Mouse (Mus musculus): ENCODE results near the gene Fam221b. TPM values are rescaled to one million over a fixed set of nuclear protein-coding genes. Genes with fewer than 3 reads are reported as not detected.

The Fam221b gene
- polyA plus RNA-seq (2014; fragmentation: Illumina TruSeq; extraction: RNeasy Lipid Tissue Mini Kit (QIAGEN cat#74804)), result 0.14 TPM

DNA sequence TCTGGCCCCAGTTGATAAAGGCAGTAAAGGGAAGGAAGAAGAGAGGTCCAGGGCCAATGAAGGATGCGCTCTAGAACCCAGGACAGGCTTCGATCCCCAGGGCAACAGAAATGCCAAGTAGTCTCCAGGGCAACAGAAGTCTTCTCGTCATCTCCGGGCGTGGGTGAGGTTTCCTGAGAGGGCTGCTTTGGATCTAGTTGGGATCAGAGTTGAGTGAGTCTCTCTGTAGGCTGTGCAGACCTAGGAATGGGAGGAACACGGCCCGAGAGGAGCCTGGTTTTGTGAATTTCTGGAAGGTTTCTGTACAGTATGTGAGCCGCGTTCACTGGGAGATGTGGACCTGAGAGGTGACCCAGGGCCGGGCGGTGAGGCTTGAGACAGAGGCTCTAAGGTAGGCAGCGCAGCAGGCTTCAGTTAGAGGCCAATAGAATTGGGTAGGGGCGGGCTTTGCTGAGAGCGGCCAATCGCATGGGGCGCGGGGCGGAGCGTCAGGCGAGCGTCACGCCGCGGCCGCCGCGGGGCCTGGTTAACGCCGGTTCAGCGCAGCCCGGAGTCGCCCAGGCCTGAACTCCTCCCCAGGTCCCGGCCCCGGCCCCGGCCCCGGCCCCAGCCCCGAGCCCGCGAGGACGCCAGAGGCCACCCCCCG, at the start of gene Fam221b, which contains the start of gene Tmem8b:
Gene Fam221b, minus strand, starts transcription at position 364 of the 646 bp plus-strand sequence.
Gene Tmem8b, plus strand, starts transcription at position 190 of the 646 bp plus-strand sequence.

DNA sequence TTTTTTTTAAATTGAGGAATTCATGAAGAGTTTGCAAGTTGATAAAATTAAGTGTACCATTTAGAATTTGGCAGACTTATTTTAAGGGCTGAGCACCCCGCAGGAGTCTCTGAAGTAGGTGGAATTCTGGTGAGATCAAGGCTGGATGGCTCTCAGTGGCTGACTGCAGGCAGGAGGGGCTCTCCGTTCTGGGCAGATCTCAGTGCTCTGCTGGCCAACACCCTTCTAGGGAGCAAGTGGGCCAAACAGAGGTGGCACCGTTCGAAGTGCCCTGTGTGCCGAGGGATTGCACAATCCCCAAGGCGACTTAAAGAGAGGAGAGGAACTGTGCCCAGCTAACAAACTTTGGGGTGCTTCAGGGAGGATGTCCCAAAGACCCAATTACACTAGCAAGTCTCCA, 40.9 kb upstream of the Fam221b start, which contains the start of gene Olfr71:
Gene Olfr71, minus strand, starts transcription at position 387 of the 400 bp plus-strand sequence.

DNA sequence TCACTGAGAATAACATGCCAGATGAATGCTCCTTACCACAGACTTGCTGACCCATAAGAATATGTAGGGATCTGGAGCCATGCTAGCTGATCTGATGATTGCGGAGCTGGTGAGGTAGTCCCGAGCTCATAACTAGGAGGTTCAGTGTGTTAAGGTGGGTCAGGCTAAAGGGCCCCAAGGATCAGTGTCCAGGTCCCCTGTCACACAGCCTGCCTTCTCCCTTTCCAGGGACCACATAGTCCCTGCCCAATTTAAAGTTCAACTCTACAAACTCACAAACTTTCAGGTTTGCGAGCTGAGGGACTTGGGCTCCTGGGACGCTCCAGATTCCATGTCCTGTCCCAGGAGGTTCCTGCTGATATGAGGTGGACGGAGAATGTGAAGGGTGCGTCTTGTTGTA, 31.8 kb upstream of the Fam221b start, which contains the start of gene Olfr70:
Gene Olfr70, minus strand, starts transcription at position 101 of the 400 bp plus-strand sequence.

DNA sequence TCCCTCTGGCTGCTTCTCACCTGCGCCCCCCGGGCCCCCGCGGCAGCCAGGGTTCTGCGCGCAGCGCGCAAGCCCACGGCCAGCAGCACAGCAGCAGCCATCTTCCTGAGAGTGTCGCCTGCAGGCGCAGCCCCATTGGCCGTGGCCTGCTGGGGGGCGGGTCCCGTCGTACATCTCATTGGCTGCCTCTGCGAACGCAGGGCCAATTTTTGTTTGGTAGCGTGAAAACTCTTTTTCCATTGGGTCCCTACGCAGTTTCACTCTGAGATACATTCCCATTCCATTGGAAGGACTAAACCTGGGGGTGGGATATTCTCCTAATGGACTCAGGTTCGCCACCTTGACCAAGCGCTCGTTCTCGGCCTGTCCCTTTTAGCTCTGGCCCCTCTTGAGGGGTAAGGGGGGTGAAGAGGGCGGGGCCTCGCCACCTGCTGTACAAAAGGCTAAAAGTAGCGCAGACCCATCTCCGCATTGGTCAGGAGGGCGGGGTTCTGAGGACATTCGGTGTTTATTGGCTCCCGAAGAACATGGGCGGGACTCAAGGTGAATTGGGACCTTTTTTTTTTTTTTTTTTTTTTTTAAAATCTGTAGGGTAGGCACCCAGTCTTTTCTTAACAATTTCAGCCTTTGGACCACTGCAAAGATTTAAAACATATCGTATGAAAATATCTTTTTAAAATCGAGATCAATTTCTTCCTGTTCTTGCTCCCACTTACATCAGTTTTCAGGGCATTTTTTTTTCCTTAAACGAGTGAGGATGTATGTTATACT, 12.4 kb downstream of the Fam221b start, which contains the start of gene Hint2:
Gene Hint2, minus strand, starts transcription at position 128 of the 771 bp plus-strand sequence.

DNA sequence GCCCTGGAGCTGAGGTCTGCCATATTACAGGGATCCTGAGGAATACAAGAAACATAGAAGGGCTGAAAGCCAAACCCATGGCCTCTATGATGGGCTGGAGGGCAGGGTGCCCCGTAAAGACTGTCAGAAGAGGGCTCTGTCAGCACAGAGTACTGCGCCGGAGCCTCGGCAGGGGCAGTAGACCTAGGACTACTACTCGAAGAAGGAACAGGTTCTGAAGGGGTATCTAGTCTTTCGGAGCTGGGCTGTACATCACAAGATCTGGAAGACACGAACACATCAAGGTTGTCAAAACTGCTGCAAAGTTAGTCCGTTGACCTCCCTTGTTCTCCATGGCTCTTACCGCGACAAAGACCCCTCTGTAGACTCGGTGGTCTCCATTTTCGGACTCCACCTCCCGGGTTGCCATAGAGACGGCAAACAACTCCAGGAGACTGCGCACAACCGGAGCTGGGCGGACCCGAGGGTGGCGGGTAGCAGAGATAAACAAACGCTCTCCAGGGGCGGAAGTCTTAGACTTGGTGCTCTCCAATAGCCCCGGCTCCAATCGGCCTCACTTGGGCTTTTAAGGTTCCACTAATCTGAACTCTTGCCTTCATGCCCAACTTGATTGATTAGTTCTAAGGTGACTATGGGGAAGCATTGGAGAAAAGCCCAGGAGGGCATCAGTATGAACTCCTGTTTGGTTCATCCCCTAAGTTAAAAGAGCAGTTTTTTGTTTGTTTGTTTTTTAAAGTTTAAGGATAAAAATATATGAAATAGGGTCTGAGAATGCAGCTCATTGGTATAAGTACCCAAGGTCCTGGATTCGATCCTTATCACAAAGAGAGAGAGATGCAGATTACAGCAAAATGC, 15.6 kb downstream of the Fam221b start, which contains the start of gene Spag8:
Gene Spag8, minus strand, starts transcription at position 434 of the 855 bp plus-strand sequence.

DNA sequence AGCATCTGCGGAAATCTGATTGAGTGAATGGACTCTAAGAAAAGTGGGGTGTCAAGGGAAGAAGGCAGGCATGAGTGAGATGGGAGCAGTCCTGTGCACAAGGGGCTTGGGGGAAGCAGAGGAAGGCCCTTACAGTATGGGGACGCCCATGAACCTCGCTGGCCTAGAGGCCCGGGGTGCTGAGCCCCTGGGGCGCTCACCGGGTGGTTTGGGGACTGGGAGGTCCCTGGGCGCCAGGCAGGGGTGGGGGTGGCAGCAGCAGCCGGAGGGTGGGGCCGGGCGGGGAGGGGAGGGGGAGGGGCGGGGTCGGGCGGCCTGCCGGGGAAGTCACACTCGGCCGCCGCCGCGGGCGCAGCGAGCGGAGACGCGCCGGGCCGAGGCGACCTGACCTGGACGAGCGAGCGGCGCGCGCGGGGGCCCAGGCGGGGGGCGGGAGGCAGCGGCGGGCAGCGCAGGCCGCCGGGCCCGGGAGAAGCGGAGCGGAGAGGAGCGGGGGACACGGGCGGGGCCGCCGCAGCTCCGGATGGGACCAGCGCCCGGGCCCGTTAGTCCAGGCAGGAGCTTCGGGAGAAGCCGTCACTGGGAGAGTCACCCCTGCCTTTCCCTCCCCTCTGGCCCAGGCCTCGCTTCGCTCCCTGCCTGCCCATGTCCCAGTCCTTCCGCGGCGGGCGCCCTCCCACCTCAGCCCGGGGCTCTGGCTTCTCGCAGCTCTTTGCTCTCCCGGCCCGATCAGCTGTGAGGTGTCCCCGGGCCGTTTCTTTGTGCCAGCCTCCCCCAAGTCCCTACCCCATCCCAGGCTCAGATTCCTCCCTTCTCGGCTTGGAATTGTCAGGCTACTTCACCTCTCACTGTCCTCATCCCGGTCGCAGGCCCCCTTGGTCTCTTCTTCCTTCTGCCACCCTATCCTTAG, 37.6 kb downstream of the Fam221b start, which contains the start of gene Npr2:
Gene Npr2, plus strand, starts transcription at position 890 of the 910 bp plus-strand sequence.

Other genes with a start within 250 kb of the Fam221b start
- gene Fam166b, start 240.0 kb downstream of the Fam221b start, polyA plus RNA-seq (2014; fragmentation: Illumina TruSeq; extraction: RNeasy Lipid Tissue Mini Kit (QIAGEN cat#74804)), result 1.1 TPM
- 0.31 TPM for gene Tesk1, start 227.2 kb downstream of the Fam221b start, polyA plus RNA-seq (2014; fragmentation: Illumina TruSeq; extraction: RNeasy Lipid Tissue Mini Kit (QIAGEN cat#74804))
- gene Cd72, start 214.5 kb downstream of the Fam221b start, polyA plus RNA-seq (2014; fragmentation: Illumina TruSeq; extraction: RNeasy Lipid Tissue Mini Kit (QIAGEN cat#74804)), result 2.5 TPM
- not detected for gene Sit1, start 185.4 kb downstream of the Fam221b start, polyA plus RNA-seq (2014; fragmentation: Illumina TruSeq; extraction: RNeasy Lipid Tissue Mini Kit (QIAGEN cat#74804))
- gene Ccdc107, start 176.2 kb downstream of the Fam221b start, polyA plus RNA-seq (2014; fragmentation: Illumina TruSeq; extraction: RNeasy Lipid Tissue Mini Kit (QIAGEN cat#74804)), result 2.1 TPM
- 6.7 TPM for gene Arhgef39, start 169.4 kb downstream of the Fam221b start, polyA plus RNA-seq (2014; fragmentation: Illumina TruSeq; extraction: RNeasy Lipid Tissue Mini Kit (QIAGEN cat#74804))
- gene Car9, start 162.2 kb downstream of the Fam221b start, polyA plus RNA-seq (2014; fragmentation: Illumina TruSeq; extraction: RNeasy Lipid Tissue Mini Kit (QIAGEN cat#74804)), result 2.3 TPM
- gene Tpm2, start 145.4 kb downstream of the Fam221b start, polyA plus RNA-seq (2014; fragmentation: Illumina TruSeq; extraction: RNeasy Lipid Tissue Mini Kit (QIAGEN cat#74804)), result 58.0 TPM
- gene Creb3, start 106.8 kb downstream of the Fam221b start, polyA plus RNA-seq (2014; fragmentation: Illumina TruSeq; extraction: RNeasy Lipid Tissue Mini Kit (QIAGEN cat#74804)), result 10.5 TPM
- 291 TPM for gene Tln1, start 106.5 kb downstream of the Fam221b start, polyA plus RNA-seq (2014; fragmentation: Illumina TruSeq; extraction: RNeasy Lipid Tissue Mini Kit (QIAGEN cat#74804))
- 3.4 TPM for gene Rgp1, start 90.4 kb downstream of the Fam221b start, polyA plus RNA-seq (2014; fragmentation: Illumina TruSeq; extraction: RNeasy Lipid Tissue Mini Kit (QIAGEN cat#74804))
- gene Gba2, start 90.3 kb downstream of the Fam221b start, polyA plus RNA-seq (2014; fragmentation: Illumina TruSeq; extraction: RNeasy Lipid Tissue Mini Kit (QIAGEN cat#74804)), result 2.5 TPM
- gene Msmp, start 84.7 kb downstream of the Fam221b start, polyA plus RNA-seq (2014; fragmentation: Illumina TruSeq; extraction: RNeasy Lipid Tissue Mini Kit (QIAGEN cat#74804)), result not detected
- 21.7 TPM for gene Npr2, start 37.2 kb downstream of the Fam221b start, polyA plus RNA-seq (2014; fragmentation: Illumina TruSeq; extraction: RNeasy Lipid Tissue Mini Kit (QIAGEN cat#74804))
- gene Spag8, start 15.6 kb downstream of the Fam221b start, polyA plus RNA-seq (2014; fragmentation: Illumina TruSeq; extraction: RNeasy Lipid Tissue Mini Kit (QIAGEN cat#74804)), result not detected
- gene Hint2, start 12.7 kb downstream of the Fam221b start, polyA plus RNA-seq (2014; fragmentation: Illumina TruSeq; extraction: RNeasy Lipid Tissue Mini Kit (QIAGEN cat#74804)), result 2.4 TPM
- 5.4 TPM for gene Tmem8b, start 174 bp downstream of the Fam221b start, polyA plus RNA-seq (2014; fragmentation: Illumina TruSeq; extraction: RNeasy Lipid Tissue Mini Kit (QIAGEN cat#74804))
- gene Olfr70, start 31.7 kb upstream of the Fam221b start, polyA plus RNA-seq (2014; fragmentation: Illumina TruSeq; extraction: RNeasy Lipid Tissue Mini Kit (QIAGEN cat#74804)), result not detected
- not detected for gene Olfr71, start 41.1 kb upstream of the Fam221b start, polyA plus RNA-seq (2014; fragmentation: Illumina TruSeq; extraction: RNeasy Lipid Tissue Mini Kit (QIAGEN cat#74804))
- not detected for gene Hrct1, start 58.0 kb upstream of the Fam221b start, polyA plus RNA-seq (2014; fragmentation: Illumina TruSeq; extraction: RNeasy Lipid Tissue Mini Kit (QIAGEN cat#74804))
- gene Spaar, start 60.9 kb upstream of the Fam221b start, polyA plus RNA-seq (2014; fragmentation: Illumina TruSeq; extraction: RNeasy Lipid Tissue Mini Kit (QIAGEN cat#74804)), result 0.37 TPM
- gene Olfr159, start 101.9 kb upstream of the Fam221b start, polyA plus RNA-seq (2014; fragmentation: Illumina TruSeq; extraction: RNeasy Lipid Tissue Mini Kit (QIAGEN cat#74804)), result not detected
- gene Olfr156, start 154.8 kb upstream of the Fam221b start, polyA plus RNA-seq (2014; fragmentation: Illumina TruSeq; extraction: RNeasy Lipid Tissue Mini Kit (QIAGEN cat#74804)), result not detected
- gene Olfr157, start 171.1 kb upstream of the Fam221b start, polyA plus RNA-seq (2014; fragmentation: Illumina TruSeq; extraction: RNeasy Lipid Tissue Mini Kit (QIAGEN cat#74804)), result not detected
- gene Olfr155, start 182.4 kb upstream of the Fam221b start, polyA plus RNA-seq (2014; fragmentation: Illumina TruSeq; extraction: RNeasy Lipid Tissue Mini Kit (QIAGEN cat#74804)), result not detected
- gene Reck, start 206.4 kb upstream of the Fam221b start, polyA plus RNA-seq (2014; fragmentation: Illumina TruSeq; extraction: RNeasy Lipid Tissue Mini Kit (QIAGEN cat#74804)), result 33.6 TPM